Mouse (Mus musculus): Measurements from ENCODE around the gene Ch25h. TPM values are rescaled to one million over a fixed set of nuclear protein-coding genes. Genes with fewer than 3 reads are reported as not detected.

The Ch25h gene
- total RNA-seq, 1 experiment = 0.89 TPM

GRCm38 (mm10) chr19:34441979-34442378 lies 33.0 kb downstream of the Ch25h start:
- no peaks in the 10 kb centered on the region for H3K9me3 ChIP-seq (ENCODE audit: control insufficient read depth, insufficient read depth, low read depth, low read length)
- in situ Hi-C loops (cut with MboI; ENCODE audit: low sequenced_read_pairs in 2 of 2, unreplicated experiment in 2 of 2) = no loop called here
- no peak for DNase-seq (ENCODE audit: low read depth, low spot score)

GRCm38 (mm10) chr19:34435197-34435611 lies 39.8 kb downstream of the Ch25h start:
- H3K27ac ChIP-seq (ENCODE audit: insufficient read depth, low read depth, low read length, poor library complexity, severe bottlenecking) = no peak overlapping the region
- no peaks in the 10 kb centered on the region for H3K9me3 ChIP-seq (ENCODE audit: control insufficient read depth, insufficient read depth, low read depth, low read length)
- in situ Hi-C loops (cut with MboI; ENCODE audit: low sequenced_read_pairs in 2 of 2, unreplicated experiment in 2 of 2) = no loop called here
- no peak for DNase-seq (ENCODE audit: low read depth, low spot score)
- no peaks in the 10 kb centered on the region for H3K4me1 ChIP-seq (ENCODE audit: control insufficient read depth in 2 of 2, insufficient read depth in 2 of 2, low read length in 2 of 2, poor library complexity in 1 of 2)
- H3K4me3 ChIP-seq (ENCODE audit: insufficient read depth in 1 of 2, low read depth in 1 of 2, low read length in 2 of 2, poor library complexity in 1 of 2, severe bottlenecking in 1 of 2) = no peak overlapping the region
- H3K9ac ChIP-seq (ENCODE audit: insufficient read depth, low read depth, low read length, poor library complexity, severe bottlenecking) = no peak overlapping the region
- H3K36me3 ChIP-seq (ENCODE audit: control insufficient read depth, insufficient read depth, low read length, poor library complexity, severe bottlenecking) = no peaks in the 10 kb centered on the region
- no peak for TF ChIP-seq MAFK (IDR thresholded peaks at IDR 0.05; ENCODE audit: insufficient read depth, low read depth, low read length)

More at GRCm38 (mm10) chr19:34441979-34442378, 33.0 kb downstream of the Ch25h start:
- H3K27ac ChIP-seq (ENCODE audit: insufficient read depth, low read depth, low read length, poor library complexity, severe bottlenecking) = no peak overlapping the region
- no peaks in the 10 kb centered on the region for H3K4me1 ChIP-seq (ENCODE audit: control insufficient read depth in 2 of 2, insufficient read depth in 2 of 2, low read length in 2 of 2, poor library complexity in 1 of 2)
- H3K9ac ChIP-seq (ENCODE audit: insufficient read depth, low read depth, low read length, poor library complexity, severe bottlenecking) = no peak overlapping the region
- no peak overlapping the region for H3K4me3 ChIP-seq (ENCODE audit: insufficient read depth in 1 of 2, low read depth in 1 of 2, low read length in 2 of 2, poor library complexity in 1 of 2, severe bottlenecking in 1 of 2)
- TF ChIP-seq CHD2 (IDR thresholded peaks at IDR 0.05; ENCODE audit: low read depth, low read length) = no peak
- no peak for TF ChIP-seq MAFK (IDR thresholded peaks at IDR 0.05; ENCODE audit: insufficient read depth, low read depth, low read length)
- TF ChIP-seq ZNF384 (IDR thresholded peaks at IDR 0.05; ENCODE audit: low read depth, low read length) = no peak
- TF ChIP-seq HCFC1 (IDR thresholded peaks at IDR 0.05; ENCODE audit: borderline replicate concordance, insufficient read depth, low read length) = no peak
- H3K36me3 ChIP-seq (ENCODE audit: control insufficient read depth, insufficient read depth, low read length, poor library complexity, severe bottlenecking) = no peaks in the 10 kb centered on the region

- Histone ChIP-seq H3K4me1 (ENCODE audit: control insufficient read depth in 2 of 2, insufficient read depth in 2 of 2, low read length in 2 of 2, poor library complexity in 1 of 2) (no peaks in the 10 kb centered on the region), H3K4me3 (ENCODE audit: insufficient read depth in 1 of 2, low read depth in 1 of 2, low read length in 2 of 2, poor library complexity in 1 of 2, severe bottlenecking in 1 of 2) (no peak overlapping the region), H3K9me3 (ENCODE audit: control insufficient read depth, insufficient read depth, low read depth, low read length) (no peaks in the 10 kb centered on the region), H3K27ac (ENCODE audit: insufficient read depth, low read depth, low read length, poor library complexity, severe bottlenecking) (no peak overlapping the region), H3K36me3 (ENCODE audit: control insufficient read depth, insufficient read depth, low read length, poor library complexity, severe bottlenecking) (no peaks in the 10 kb centered on the region), H3K9ac (ENCODE audit: insufficient read depth, low read depth, low read length, poor library complexity, severe bottlenecking) (no peak overlapping the region)
- no peak for DNase-seq (ENCODE audit: low read depth, low spot score)
- in situ Hi-C loops (cut with MboI; ENCODE audit: low sequenced_read_pairs in 2 of 2, unreplicated experiment in 2 of 2) = no loop called here
- TF ChIP-seq ZC3H11A (IDR thresholded peaks at IDR 0.05; ENCODE audit: borderline replicate concordance, low read depth, low read length) (no peak), HCFC1 (IDR thresholded peaks at IDR 0.05; ENCODE audit: borderline replicate concordance, insufficient read depth, low read length) (no peak), CHD2 (IDR thresholded peaks at IDR 0.05; ENCODE audit: low read depth, low read length) (no peak), MAFK (IDR thresholded peaks at IDR 0.05; ENCODE audit: insufficient read depth, low read depth, low read length) (no peak), ZNF384 (IDR thresholded peaks at IDR 0.05; ENCODE audit: low read depth, low read length) (no peak)
These were observed 43.6 kb downstream of the Ch25h start for GRCm38 (mm10) chr19:34431314-34431713.

- Histone ChIP-seq H3K4me1 (ENCODE audit: control insufficient read depth in 2 of 2, insufficient read depth in 2 of 2, low read length in 2 of 2, poor library complexity in 1 of 2) (no peaks in the 10 kb centered on the region), H3K36me3 (ENCODE audit: control insufficient read depth, insufficient read depth, low read length, poor library complexity, severe bottlenecking) (no peaks in the 10 kb centered on the region), H3K4me3 (ENCODE audit: insufficient read depth in 1 of 2, low read depth in 1 of 2, low read length in 2 of 2, poor library complexity in 1 of 2, severe bottlenecking in 1 of 2) (no peak overlapping the region), H3K27ac (ENCODE audit: insufficient read depth, low read depth, low read length, poor library complexity, severe bottlenecking) (no peak overlapping the region), H3K9me3 (ENCODE audit: control insufficient read depth, insufficient read depth, low read depth, low read length) (no peaks in the 10 kb centered on the region), H3K9ac (ENCODE audit: insufficient read depth, low read depth, low read length, poor library complexity, severe bottlenecking) (no peak overlapping the region)
- DNase-seq (ENCODE audit: low read depth, low spot score) = no peak
- TF ChIP-seq MAFK (IDR thresholded peaks at IDR 0.05; ENCODE audit: insufficient read depth, low read depth, low read length) (no peak), HCFC1 (IDR thresholded peaks at IDR 0.05; ENCODE audit: borderline replicate concordance, insufficient read depth, low read length) (no peak), ZNF384 (IDR thresholded peaks at IDR 0.05; ENCODE audit: low read depth, low read length) (no peak), CHD2 (IDR thresholded peaks at IDR 0.05; ENCODE audit: low read depth, low read length) (no peak), ZC3H11A (IDR thresholded peaks at IDR 0.05; ENCODE audit: borderline replicate concordance, low read depth, low read length) (no peak)
- in situ Hi-C loops (cut with MboI; ENCODE audit: low sequenced_read_pairs in 2 of 2, unreplicated experiment in 2 of 2) = no loop called here
These were observed 51.1 kb downstream of the Ch25h start for GRCm38 (mm10) chr19:34423783-34424335.

Other genes starting within 250 kb of the Ch25h start
- 180 and 421 TPM in 2 replicates for gene Acta2, start 219.6 kb downstream of the Ch25h start, total RNA-seq (2012; rRNA removed)
- gene Fas, start 184.5 kb downstream of the Ch25h start, total RNA-seq (2012; rRNA removed) = 3.1 and 3.2 TPM in 2 replicates
- 10.7 and 15.0 TPM in 2 replicates for gene Lipa, start 52.3 kb upstream of the Ch25h start, total RNA-seq (2012; rRNA removed)
- gene Ifit2, start 75.5 kb upstream of the Ch25h start, total RNA-seq (2012; rRNA removed) = 1.2 and 1.7 TPM in 2 replicates
- gene Ifit3, start 108.4 kb upstream of the Ch25h start, total RNA-seq (2012; rRNA removed) = 0.09 TPM in 1 of 2 replicates, not detected in the other
- not detected in 2 replicates for gene Ifit1bl1, start 126.8 kb upstream of the Ch25h start, total RNA-seq (2012; rRNA removed)
- not detected in 2 replicates for gene Ifit3b, start 132.8 kb upstream of the Ch25h start, total RNA-seq (2012; rRNA removed)
- gene Ifit1bl2, start 165.6 kb upstream of the Ch25h start, total RNA-seq (2012; rRNA removed) = not detected in 2 replicates
- gene Ifit1, start 165.7 kb upstream of the Ch25h start, total RNA-seq (2012; rRNA removed) = 0.16 TPM in 1 of 2 replicates, not detected in the other